Mouse (Mus musculus) heart, postnatal 0 days (tissue): ENCODE data around the gene Scn8a. TPM values are rescaled to one million over a fixed set of nuclear protein-coding genes. Genes with fewer than 3 reads are reported as not detected.
A peak's percentile ranks its signal among the peaks of the same experiment; 100 is the strongest.

Source experiments
- ATAC-seq: fragments of 200-750 bp; cut with Nextera tagmentation; 2 replicates; pipeline ENCODE4 v1.8.0; 2017; ENCODE audit warnings: low read depth, moderate number of reproducible peaks, moderate library complexity; ENCODE audit not compliant: insufficient read depth
- DNase-seq: peaks from one replicate; pipeline ENCODE4 v3.0.0-alpha.2; 2016; ENCODE audit warnings: low spot score
- H3K27ac ChIP-seq: fragments of 300-500 bp; sonication (generic); 2 replicates; pipeline ENCODE4 v1.5.1; 2014; ENCODE audit warnings: low read depth, mild to moderate bottlenecking
- H3K27me3 ChIP-seq: fragments of 300-500 bp; sonication (generic); 2 replicates; pipeline ENCODE4 v1.6.1; 2014; ENCODE audit warnings: low read length, mixed read lengths; ENCODE audit not compliant: control insufficient read depth, insufficient read depth
- H3K36me3 ChIP-seq: fragments of 300-500 bp; sonication (generic); replicated peaks from 2 replicates; pipeline ENCODE4 v1.6.1; 2014; ENCODE audit warnings: low read length, mixed read lengths; ENCODE audit not compliant: control insufficient read depth, insufficient read depth
- H3K4me1 ChIP-seq: fragments of 300-500 bp; sonication (generic); 2 replicates; pipeline ENCODE4 v1.6.1; 2014; ENCODE audit warnings: antibody characterized with exemption; ENCODE audit not compliant: control insufficient read depth, insufficient read depth
- H3K4me2 ChIP-seq: fragments of 300-500 bp; sonication (generic); 2 replicates; pipeline ENCODE4 v1.6.1; 2014; ENCODE audit warnings: low read depth, mild to moderate bottlenecking, low read length, moderate library complexity
- H3K4me3 ChIP-seq: fragments of 300-500 bp; sonication (generic); 2 replicates; pipeline ENCODE4 v1.5.1; 2014; ENCODE audit warnings: low read depth, low read length
- H3K9ac ChIP-seq: fragments of 300-500 bp; sonication (generic); replicated peaks from 2 replicates; pipeline ENCODE4 v1.6.1; 2014; ENCODE audit warnings: low read depth, low read length, mixed read lengths
- H3K9me3 ChIP-seq: fragments of 300-500 bp; sonication (generic); replicated peaks from 2 replicates; pipeline ENCODE4 v1.6.1; 2016; ENCODE audit warnings: low read length; ENCODE audit not compliant: control insufficient read depth
- CTCF ChIP-seq: IDR thresholded peaks from 2 replicates; pipeline ENCODE4 v1.5.1; 2016; ENCODE audit warnings: antibody characterized with exemption, control low read depth, low read depth
- EP300 ChIP-seq: IDR thresholded peaks from 2 replicates; pipeline ENCODE4 v1.6.1; 2016; ENCODE audit warnings: antibody characterized with exemption, low read depth
- WGBS: fragments of 180-500 bp; shearing (Covaris S2); extraction: QIAGEN DNeasy Blood & Tissue Kit; methylation state at CpG from one replicate; pipeline ENCODE4 v1.1.7; 2014; 5-methylcytosine and 5-hydroxymethylcytosine counted together
- polyA plus RNA-seq: library from polyadenylated mRNA; unstranded; fragments of >200 nt; fragmentation: Nextera tagmentation; extraction: Ambion mirVana; gene quantifications from 2 replicates; pipeline ENCODE4 v1.2.1, GENCODE M21; 2015
- total RNA-seq: library from RNA; depleted of rRNA; stranded (reverse); fragments of >200 nt; gene quantifications from 2 replicates; pipeline ENCODE4 v1.2.3, GENCODE M21; 2014; ENCODE audit warnings: low replicate concordance

Gene Scn8a
- total and polyA plus RNA-seq, 2 experiments from 2014 or later, result 0.16 TPM; not detected in 1

DNA sequence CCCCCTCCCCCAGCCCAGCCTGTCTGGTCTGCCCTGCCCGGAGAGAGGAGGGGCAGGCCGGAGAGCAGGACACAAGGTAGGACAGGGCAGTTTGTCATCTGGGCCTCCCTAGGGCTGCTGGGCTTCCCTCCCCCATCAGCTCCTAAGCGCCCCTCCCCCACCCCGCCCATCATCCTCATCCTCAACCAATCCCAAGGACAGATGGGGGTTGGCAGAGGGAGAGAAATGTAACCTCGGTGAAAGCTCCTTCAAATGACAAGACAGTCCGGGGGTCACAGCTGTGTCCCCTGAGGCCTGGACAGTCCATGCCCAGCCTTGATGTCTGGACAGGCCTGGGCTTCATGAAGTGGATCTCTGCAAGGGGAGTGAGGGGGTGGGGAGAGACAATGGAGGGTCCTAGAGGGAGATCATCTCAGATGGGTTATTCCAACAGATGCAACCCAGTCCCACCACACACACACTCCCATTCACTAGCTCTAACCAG is 196.7 kb downstream of the Scn8a start:
- Histone ChIP-seq H3K36me3 (no peaks in the 10 kb centered on the region), H3K9ac (no peak overlapping the region), H3K4me2 (no peak overlapping the region), H3K27ac (0 out of 2 replicates have a peak overlapping the region, but pooled peaks have one; percentile 11), H3K4me3 (no peak overlapping the region), H3K4me1 (0 out of 2 replicates have a peak, but pooled peaks cover 10% of the 10 kb centered on the region), H3K27me3 (no peaks in the 10 kb centered on the region), H3K9me3 (no peaks in the 10 kb centered on the region)
- 48% methylated on average over 6 of the region's 6 CpGs for WGBS
- TF ChIP-seq CTCF (no peak), EP300 (no peak)
- DNase-seq (no peak), ATAC-seq (no peak)

- TF ChIP-seq CTCF (no peak), EP300 (no peak)
- H3K4me1 ChIP-seq, result 0 out of 2 replicates have a peak, but pooled peaks cover 10% of the 10 kb centered on the region
Observed at GRCm38 (mm10) chr15:101066920-101067696, 197.4 kb downstream of the Scn8a start.

DNA sequence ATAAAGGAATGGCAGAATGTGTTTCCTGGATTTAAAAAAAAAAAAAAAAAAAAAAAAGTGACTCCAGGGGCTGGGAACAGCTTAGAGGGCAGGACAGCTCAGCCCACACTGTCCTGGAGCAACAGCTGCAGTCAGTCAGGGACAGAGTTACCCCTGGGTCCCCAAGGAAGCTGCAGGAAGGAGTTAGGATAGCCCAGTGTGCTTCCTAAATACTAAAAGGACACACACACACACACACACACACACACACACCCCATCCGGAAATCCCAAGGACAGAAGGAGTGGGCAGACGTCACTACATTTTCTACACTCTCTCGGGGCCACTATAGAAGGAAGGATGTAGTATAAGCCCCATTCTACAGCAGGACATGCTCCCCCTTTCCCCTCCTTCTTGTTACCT is 198.4 kb downstream of the Scn8a start:
- Histone ChIP-seq H3K27ac (peak overlapping the region; percentile 59), H3K9ac (no peak overlapping the region), H3K4me1 (peaks cover 13% of the 10 kb centered on the region; the same call in 1 of the 2 replicates), H3K9me3 (no peaks in the 10 kb centered on the region), H3K27me3 (no peaks in the 10 kb centered on the region), H3K4me3 (no peak overlapping the region), H3K4me2 (no peak overlapping the region), H3K36me3 (no peaks in the 10 kb centered on the region)
- peak; percentile 28 for DNase-seq
- TF ChIP-seq CTCF (no peak), EP300 (peak; percentile 24; the same call in 1 of the 2 replicates)
- WGBS, result 60% methylated on average over 3 of the region's 3 CpGs
- ATAC-seq, result peak; percentile 72

More at GRCm38 (mm10) chr15:101066920-101067696, 197.4 kb downstream of the Scn8a start:
- Histone ChIP-seq H3K27me3 (no peaks in the 10 kb centered on the region), H3K4me3 (no peak overlapping the region), H3K9ac (no peak overlapping the region), H3K27ac (0 out of 2 replicates have a peak overlapping the region, but pooled peaks have one; percentile 20), H3K9me3 (no peaks in the 10 kb centered on the region), H3K36me3 (no peaks in the 10 kb centered on the region), H3K4me2 (no peak overlapping the region)
- ATAC-seq (no peak), DNase-seq (no peak)
- 58% methylated on average over 7 of the region's 9 CpGs for WGBS

DNA sequence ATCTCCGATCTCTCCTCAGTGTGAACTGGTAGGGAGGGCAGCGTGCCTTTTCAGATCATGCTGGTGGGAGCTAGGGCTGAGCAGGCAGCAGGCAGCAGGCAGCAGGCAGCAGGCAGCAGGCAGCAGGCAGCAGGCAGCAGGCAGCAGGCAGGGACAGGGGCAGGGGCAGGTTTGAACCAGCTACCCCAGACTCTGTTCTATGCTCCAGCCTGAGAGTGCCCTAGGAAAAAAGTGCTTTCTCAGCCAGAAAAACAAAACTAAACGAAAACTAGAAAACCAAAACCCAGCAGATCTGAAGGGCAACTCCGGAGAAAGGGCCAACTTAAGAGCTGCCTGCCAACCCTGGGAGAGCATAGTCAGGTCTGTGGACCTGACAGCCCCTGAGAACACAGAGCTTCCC is 199.0 kb downstream of the Scn8a start:
- Histone ChIP-seq H3K9me3 (no peaks in the 10 kb centered on the region), H3K27ac (peak overlapping the region; percentile 59), H3K4me1 (peaks cover 14% of the 10 kb centered on the region; the same call in 1 of the 2 replicates), H3K36me3 (no peaks in the 10 kb centered on the region), H3K4me2 (no peak overlapping the region), H3K4me3 (no peak overlapping the region), H3K27me3 (no peaks in the 10 kb centered on the region), H3K9ac (no peak overlapping the region)
- DNase-seq (no peak), ATAC-seq (no peak)
- TF ChIP-seq EP300, result no peak
- TF ChIP-seq CTCF, result no peak
- WGBS, result 63% methylated on average over 4 of the region's 4 CpGs

DNA sequence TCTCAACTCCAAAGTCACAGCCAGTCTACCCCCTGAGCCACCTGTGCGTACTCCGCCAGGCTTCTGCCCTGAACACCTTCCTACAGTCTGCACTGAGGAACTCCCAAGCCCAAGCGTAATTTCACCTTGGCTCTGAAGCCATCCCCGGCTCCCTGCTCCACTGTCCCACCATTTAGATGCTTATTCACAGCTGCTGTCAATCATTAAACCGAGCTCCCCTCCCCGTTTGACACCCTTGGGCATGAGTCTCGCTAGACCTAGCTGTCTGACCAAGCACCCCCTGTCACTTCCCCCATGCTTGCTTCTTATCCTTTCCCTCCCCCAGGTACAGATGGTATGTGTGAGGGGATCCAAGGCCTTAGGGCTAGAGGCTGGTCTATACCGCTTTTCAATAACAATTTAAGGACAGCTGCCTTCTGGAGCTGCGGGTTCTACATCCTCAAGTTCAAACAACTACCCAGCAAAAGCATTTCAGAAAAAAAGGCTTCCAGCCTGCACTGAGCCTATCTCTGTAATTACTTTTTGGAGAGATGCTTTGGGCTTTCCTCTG is 200.1 kb downstream of the Scn8a start:
- no peak for DNase-seq
- H3K36me3 ChIP-seq, result no peaks in the 10 kb centered on the region
- H3K4me1 ChIP-seq, result peaks cover 14% of the 10 kb centered on the region; the same call in 1 of the 2 replicates
- no peak overlapping the region for H3K27ac ChIP-seq
- no peak overlapping the region for H3K4me3 ChIP-seq
- ATAC-seq, result no peak
- no peaks in the 10 kb centered on the region for H3K9me3 ChIP-seq
- H3K27me3 ChIP-seq, result no peaks in the 10 kb centered on the region
- TF ChIP-seq CTCF (no peak), EP300 (no peak)
- no peak overlapping the region for H3K4me2 ChIP-seq
- 66% methylated on average over 9 of the region's 9 CpGs for WGBS
- no peak overlapping the region for H3K9ac ChIP-seq
